Mouse (Mus musculus): Measurements from ENCODE around the gene Ppm1d.

GRCm38 (mm10) chr11:85301161-85301560, 9.9 kb upstream of the Ppm1d start:
- TF ChIP-seq CTCF (IDR thresholded peaks at IDR 0.05; ENCODE audit: low read depth), result no peak
- no peak for TF ChIP-seq EP300 (IDR thresholded peaks at IDR 0.05; ENCODE audit: low read depth)

All from heart, postnatal 0 days (tissue).